Mouse (Mus musculus) liver, adult 2 months (tissue): Measurements from ENCODE around the gene Itgb5.

Source experiments
- CTCF ChIP-seq: fragments of 200-500 bp; IDR thresholded peaks from 2 replicates; pipeline ENCODE4 v1.5.1; 2011; ENCODE audit warnings: low read depth, low read length, control low read depth
- POLR2A ChIP-seq: fragments of 200-500 bp; IDR thresholded peaks from 2 replicates; pipeline ENCODE4 v1.6.1; 2011; ENCODE audit warnings: low read length, control low read depth; ENCODE audit not compliant: insufficient read depth; ENCODE audit errors: extremely low read depth

DNA sequence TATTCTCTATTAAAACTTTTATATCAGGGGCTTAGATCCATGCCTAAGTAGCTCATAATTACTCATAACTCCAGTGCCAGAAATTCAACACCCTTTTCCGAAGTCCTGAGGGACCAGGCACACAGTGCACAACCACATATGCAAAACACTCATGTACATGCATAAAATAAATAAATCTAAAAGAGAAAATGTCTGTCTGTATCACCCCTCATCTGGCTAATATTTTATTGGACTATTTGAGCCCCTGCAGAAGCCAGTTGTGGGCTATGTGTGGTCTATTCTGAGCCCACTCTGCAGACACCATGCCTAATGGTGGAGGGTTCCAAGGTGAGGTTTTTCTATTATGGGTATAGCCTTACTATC, 46.8 kb upstream of the Itgb5 start:
- TF ChIP-seq POLR2A, result no peak
- TF ChIP-seq CTCF, result no peak
